Mouse (Mus musculus): ENCODE data around the gene Gadd45b. TPM values are rescaled to one million over a fixed set of nuclear protein-coding genes. Genes with fewer than 3 reads are reported as not detected.

The Gadd45b gene
- total RNA-seq, 4 experiments from 2014 or later: 13.8 to 24.0 (median 20.6) TPM

DNA sequence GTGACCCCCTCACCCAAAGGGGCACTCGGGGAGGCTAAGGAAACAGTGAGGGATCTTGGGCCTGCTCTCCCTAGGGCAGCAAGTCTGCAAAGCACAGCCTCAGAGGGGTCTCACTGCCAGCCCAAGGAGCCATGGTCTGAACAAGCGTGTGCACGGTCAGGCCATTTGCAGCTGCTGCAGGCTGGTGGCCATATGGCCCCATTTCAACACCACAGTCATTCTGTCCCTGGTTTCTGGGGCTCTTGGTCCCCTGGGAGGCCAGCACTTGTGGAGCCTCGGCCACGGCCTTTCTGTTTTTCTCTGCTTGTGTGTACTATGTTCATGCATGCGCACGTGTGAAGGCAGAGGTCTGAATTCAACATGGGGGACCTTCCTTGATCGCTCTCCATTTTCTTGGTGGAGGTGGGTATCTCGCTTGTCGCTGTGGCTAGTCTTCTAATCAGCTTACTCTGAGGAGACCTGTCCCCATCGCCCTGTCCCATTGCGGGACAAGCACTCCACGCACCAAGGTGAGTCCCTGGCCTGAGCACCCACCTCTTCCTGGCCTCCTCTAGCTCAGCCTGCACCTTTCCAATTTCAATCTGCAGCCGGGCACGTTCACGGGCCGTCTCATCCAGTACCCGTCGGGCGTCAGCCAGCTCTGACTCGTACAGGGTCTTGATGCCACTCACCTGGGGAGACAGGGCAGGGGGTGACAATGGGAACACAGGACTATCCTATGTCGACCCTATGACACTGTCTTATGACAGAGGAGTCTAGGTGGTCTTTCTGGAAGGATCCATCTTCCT lies 20.3 kb upstream of the Gadd45b start:
- DNase-seq (ENCODE audit: low spot score in 2 of 2): no peak

DNA sequence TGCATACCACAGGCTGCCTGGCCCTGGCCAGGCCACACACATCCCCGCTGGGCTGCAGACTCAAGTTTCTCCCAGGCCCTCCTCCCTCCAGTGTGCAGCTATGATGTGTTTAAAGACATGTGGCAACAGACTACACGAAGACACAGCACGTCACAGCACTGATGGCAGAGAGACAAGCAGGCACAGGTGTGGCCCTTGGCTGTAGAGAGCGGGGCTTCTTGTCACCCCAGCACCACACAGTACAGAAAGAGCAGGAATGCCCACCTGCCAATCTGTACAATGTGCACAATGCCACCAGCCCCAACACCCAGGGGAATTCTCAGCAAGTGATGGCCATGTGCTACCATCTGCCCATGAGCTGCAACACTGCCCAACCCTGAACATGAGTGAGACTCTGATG lies 18.5 kb upstream of the Gadd45b start:
- no peak for DNase-seq (ENCODE audit: low spot score in 2 of 2)

DNA sequence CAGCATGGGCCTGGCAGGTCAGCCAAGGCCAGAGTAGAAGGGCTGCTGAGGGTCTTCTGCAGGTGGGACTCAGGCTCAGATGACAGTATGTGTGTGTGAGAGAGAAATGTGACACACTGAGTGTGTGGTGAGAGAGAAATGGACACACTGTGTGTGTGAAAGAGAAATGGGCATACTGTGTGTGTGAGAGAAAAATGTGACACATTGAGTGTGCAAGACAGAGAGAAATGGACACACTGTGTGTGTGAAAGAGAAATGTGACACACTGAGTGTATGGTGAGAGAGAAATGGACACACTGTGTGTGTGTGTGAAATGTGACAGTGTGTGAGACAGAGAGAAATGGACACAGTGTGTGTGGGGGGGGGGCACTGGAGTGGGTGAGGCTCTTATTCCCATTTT lies 18.0 kb upstream of the Gadd45b start:
- no peak for DNase-seq (ENCODE audit: low spot score in 2 of 2)

DNA sequence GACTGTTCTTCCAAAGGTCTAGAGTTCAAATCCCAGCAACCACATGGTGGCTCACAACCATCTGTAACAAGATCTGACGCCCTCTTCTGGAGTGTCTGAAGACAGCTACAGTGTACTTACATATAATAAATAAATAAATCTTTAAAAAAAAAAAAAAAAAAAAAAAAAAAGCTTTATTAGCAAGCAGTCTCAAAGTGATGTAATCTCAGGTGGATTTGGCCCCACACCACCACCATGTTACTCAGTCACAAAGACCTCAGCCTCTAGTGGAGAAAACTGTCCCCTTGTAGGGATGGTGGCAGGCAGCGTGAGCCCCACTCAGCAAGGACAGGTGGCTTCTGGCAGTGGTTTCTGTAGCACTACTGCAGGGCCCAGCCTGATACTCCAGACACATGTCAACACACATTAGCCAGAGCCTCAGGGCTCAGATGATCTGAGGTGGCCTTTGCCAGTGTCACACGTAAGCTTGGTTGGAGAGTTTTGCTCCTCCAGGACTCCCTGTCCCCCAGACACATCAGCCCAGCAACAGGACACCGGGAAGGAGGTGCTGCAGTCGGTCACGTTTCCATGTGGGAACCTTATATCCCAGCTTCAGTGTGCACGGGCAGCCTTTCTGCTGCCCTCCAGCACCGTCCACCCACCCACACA lies 16.4 kb upstream of the Gadd45b start:
- no peak for DNase-seq (ENCODE audit: low spot score in 2 of 2)

DNA sequence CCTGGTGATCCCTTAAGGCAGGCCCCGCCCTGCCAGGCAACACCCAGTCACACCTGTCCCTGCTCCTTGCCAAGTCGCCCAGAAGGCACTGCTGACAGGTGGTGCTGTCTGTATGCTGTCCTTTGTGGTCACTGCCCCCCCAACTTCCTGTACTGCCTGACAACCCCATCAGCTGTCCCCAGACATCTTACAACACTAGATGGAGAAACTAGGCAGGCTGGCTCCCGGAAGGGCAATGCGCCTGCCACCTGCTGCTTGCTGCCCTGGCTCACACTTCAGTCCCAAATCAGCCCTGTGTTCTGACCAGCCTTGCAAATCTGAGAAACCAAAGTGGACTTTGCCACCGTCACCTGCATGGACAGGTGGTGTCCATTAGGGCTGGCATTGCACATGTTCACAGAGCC lies 15.6 kb upstream of the Gadd45b start:
- DNase-seq (ENCODE audit: low spot score in 2 of 2): no peak

DNA sequence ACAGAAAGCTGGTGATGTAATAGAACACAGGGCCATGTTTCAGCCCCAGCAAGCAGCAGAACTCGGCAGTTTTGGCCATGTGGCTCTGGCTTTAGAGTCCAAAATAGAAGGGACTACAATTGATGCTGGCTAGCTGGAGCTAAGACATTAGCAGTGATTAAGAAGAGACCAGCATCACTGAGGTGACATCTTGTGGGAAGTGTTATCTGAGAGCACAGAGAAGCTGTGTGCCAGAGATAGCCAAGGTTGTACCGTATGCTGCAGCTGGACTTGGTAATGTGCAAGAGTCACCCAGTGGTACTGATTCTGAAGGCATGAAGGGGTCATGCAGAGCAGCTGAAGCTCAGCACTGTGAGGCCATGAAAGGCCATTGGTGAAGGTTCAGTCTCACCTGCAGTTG lies 14.6 kb upstream of the Gadd45b start:
- no peak for DNase-seq (ENCODE audit: low spot score in 2 of 2)

DNA sequence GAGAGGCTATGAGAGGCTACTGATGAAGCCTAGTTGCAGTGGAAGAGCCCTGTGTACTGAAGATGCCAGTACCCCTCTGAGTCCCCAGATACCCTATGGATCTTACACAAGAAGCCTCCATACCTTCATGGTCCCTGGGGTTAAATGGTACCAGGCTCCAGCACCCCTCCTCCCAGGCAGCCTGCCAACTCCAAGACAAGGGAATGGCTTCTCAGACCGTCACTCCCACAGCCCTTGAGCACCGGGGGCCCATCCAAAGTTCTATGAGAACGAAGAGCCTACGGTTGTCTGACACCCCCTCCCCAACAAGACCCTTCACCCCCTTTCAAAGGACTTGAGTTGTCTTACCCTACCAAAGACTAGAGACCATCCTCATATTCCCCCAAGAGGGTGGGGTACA lies 14.1 kb upstream of the Gadd45b start:
- DNase-seq (ENCODE audit: low spot score in 2 of 2): no peak

DNA sequence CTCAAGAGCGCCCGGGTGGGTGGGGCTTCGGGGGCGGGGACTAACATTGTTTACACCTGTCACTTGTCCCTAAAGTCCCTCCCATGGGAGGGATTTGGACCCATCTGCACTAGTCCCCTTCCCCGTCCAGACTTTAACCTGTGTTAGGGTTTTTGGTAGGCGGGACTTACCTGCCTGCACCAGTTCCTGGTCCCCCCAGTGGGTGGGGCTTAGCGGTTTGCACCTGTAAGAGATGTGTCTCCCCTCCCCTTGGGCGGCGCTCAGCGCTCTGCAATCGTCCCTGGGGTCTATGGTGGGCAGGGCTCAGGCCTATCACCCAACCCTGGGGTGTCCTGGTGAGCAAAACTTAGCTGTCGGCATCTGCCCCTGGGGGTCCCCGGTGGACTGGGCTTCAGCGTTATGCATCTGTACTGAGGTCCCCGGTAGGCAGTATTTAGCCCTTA lies 12.5 kb upstream of the Gadd45b start:
- DNase-seq (ENCODE audit: low spot score in 2 of 2): no peak

DNA sequence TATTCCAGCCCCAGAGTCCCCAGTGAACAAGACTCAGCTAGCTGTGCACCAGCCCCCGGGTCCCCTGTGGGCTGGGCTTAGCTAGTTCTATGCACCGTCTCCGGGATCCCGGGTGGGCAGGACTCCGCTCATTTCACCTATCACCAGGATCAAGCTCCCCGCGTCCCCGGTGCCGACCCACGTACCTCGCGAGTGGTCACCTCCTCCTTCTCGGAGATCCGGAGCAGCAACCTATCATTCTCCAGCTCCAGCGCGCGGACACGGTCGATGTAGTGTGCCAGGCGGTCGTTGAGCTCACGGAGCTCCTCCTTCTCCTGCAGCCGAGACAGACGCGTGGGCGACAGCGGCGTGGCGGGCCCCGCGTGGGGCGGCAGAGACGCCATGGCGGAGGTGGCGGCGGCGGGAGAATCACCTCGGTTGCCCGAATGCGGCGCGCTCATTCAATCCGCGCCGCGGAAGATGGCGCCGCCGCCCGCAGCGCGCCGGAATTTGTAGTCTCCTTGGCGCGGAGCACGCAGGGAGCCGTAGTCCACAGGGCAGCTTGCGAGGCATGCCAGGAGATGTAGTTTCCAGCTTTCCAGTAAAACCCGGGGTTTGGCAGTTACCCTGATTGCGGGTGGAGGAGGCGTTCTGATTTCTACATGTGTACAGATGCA lies 12.0 kb upstream of the Gadd45b start, which contains the start of gene Lmnb2:
Gene Lmnb2, minus strand, starts transcription at position 467 of the 656 bp plus-strand sequence.
- peak; percentile 69 to 82 for DNase-seq (ENCODE audit: low spot score in 2 of 2)

DNA sequence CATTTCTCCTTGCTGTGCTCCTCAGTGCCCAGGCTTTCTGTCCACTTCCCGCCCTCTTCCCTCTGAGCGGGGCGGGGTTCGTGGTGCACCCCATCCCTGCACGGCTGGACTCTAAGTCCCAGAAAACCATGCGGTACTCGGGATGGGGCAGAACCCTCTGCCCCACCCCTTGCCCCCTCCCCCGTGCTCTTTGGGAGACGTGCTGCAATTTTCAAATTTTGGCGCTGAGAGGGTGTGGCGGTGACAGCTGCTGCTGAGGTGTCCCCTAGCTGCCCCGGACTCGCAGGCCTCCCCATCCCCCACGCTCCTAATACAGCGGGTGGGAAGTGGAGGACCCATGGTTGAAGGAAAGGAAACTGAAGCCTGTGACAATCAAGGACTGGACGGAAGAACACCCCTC lies 8.0 kb upstream of the Gadd45b start:
- DNase-seq (ENCODE audit: low spot score in 2 of 2): no peak

DNA sequence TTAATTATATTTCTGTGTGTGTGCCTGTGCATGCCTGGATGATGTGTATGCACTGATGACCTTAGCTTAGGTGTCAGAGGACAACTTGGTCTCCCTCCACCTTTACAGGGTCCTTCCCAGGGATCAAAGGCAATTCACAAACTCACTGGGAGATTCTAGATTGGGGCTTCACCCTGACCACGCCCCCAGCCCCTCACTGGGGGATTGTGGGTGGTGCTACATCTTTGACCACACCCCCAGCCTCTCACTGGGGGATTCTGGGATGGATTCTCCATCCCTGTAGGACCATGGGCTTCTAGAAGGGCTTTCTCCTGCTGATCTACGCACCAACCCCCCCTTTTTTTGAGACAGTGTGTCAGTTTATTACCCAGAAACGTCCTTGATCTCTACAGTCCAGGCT lies 4.4 kb upstream of the Gadd45b start:
- no peak for DNase-seq (ENCODE audit: low spot score in 2 of 2)

DNA sequence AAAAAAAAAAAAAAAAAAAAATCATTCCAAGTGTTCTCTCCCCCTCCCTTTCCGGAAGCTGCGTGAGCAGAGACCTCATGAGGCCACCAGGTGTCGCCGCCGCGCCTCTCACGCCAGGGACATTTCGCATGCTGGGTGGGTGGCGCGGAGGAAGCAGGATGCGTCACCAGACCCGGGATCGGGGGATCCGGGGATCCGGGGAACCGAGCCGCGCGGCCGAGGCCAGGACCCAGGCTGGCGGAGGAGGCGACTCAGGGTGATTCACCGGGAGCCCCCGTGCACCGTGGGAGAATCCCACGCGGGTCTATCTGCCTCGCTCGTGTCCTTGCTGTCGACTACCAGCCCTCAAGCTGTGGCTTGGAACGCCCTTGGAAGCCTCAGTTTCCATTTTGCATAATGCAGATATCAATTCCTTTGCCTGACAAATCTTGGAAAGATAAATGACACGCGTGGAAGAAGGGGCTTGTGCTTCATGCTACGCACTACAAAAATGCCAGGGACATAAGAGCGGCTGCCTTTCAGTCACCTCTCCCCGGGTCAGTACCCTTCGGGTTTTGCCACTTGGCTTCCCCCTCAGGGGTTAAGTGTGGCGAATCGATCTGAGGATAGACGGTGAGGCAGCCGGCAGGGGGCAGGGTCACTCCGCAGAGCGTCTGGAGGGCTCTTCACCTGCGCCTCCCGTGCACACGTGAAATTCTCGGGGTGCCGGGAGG lies 1.1 kb upstream of the Gadd45b start:
- peak; percentile 88 to 90 for DNase-seq (ENCODE audit: low spot score in 2 of 2)

DNA sequence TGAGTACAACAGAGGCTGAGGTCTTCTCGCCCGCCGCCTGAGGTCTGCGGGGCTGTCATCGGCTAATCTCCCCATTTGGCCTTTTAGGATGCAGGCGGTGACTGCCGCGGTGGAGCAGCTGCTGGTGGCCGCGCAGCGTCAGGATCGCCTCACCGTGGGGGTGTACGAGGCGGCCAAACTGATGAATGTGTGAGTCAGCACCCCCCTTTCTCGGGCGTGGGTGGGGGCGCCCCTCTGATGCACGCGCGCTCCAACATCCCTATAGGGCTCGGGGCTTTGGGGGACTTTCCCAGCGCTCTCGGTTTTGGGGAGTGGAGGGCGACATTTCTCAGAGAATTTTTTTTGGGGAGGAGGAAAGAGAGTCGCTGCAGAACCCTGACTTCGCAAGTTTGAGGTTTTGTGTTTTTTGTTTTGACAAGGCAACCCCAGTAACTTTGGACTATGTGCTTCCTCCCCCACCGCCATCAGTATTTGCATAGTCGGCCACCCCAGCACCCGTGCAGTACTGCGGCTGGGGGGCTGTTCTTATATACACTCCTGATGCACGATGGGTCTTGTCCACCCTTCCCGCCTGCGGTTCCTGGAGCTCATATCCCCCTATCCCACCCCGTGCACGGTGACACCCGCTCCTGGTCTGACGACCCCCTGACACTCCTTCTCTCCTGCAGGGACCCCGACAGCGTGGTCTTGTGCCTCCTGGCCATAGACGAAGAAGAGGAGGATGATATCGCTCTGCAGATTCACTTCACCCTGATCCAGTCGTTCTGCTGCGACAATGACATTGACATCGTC lies 684 bp downstream of the Gadd45b start:
- no peak for DNase-seq (ENCODE audit: low spot score in 2 of 2)

DNA sequence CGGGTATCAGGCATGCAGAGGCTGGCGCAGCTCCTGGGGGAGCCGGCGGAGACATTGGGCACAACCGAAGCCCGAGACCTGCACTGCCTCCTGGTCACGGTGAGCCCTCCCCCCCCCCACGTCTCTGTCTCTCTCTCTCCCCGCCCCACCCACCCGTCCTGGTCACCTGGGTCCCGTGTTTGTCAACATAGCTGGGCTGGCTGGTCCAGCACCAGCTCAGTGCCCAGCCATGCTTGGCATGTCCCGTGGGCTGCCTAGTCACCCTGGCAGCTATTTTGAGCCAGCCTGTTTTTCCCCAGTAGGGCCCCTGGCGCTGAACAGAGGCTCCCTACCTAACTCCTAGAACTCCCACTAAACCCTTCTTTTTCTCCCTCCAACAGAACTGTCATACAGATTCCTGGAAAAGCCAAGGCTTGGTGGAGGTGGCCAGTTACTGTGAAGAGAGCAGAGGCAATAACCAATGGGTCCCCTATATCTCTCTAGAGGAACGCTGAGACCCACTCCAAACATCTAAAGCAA lies 1.3 kb downstream of the Gadd45b start:
- no peak for DNase-seq (ENCODE audit: low spot score in 2 of 2)

DNA sequence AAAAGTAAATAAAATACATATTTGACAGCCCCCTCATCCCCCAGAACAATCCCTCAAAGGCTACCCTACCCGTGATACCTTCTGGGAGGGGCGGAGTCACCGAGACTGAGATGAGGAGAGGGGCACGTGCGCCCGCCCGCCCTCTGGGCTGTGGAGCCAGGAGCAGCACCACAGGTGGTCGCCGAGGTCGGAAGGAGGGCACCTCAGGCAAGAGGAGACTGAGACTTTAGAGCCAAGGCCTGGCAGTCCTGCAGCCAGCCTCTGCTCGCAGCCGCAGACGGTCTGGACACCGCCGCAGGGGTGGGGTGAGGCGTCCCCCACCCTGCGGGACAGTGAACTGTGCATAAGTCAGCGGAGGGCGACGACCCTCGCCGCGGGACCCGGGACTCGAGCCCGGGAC lies 1.8 kb downstream of the Gadd45b start:
- no peak for DNase-seq (ENCODE audit: low spot score in 2 of 2)

DNA sequence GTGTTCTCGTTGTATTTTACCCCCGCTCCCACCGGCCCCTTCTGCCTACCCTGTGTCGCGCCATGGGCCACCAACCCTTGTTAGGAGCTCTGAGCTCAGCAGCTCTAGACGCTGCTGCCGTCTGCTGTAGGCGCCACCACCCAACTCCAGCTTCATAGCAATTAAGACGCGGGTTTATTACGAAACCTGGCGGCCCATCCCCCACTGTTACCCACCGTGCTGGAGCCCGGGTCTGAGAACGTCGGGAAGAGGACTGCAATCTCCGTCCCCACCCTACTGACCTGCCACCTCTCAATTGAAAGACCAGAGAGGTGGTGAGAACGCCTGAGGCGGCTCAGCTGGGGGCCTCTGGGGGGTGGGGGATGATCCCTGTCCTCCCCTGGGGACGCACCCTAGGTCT lies 2.3 kb downstream of the Gadd45b start:
- no peak for DNase-seq (ENCODE audit: low spot score in 2 of 2)

DNA sequence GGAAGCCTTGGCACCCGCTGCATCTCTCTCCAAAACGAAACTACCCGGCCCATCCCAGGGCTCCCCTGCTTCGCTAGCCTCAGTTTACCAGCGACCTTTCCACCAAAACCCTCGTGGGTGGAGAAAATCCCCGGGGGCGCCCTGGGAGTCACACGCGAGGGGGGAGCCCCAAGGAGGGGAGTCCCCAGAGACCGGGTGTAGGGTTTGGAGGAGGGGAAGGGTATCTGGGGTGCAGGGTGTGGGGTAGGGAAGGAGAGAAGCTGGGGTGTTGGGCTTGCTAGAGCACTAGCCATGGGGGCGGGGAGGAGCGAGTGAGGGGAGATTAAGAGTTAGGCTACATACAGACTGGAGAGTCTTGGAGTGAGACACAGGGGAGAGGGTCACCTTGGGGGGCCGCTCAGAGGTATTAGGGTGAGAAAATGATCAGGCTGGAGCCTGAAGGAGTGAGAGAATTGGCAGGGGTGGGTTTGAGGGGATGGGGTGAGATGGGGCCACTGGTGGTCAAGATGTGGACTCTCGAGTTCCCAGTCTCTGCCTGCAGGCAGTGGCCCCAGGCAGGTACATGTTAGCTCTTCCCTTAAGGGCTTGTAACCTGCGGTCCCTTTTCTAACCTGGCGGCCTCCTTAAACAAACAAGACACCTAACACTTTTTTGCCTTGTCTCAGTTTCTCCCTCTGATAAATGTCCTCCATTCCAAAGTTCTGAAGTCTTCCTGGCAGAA lies 3.0 kb downstream of the Gadd45b start:
- DNase-seq (ENCODE audit: low spot score in 2 of 2): no peak

DNA sequence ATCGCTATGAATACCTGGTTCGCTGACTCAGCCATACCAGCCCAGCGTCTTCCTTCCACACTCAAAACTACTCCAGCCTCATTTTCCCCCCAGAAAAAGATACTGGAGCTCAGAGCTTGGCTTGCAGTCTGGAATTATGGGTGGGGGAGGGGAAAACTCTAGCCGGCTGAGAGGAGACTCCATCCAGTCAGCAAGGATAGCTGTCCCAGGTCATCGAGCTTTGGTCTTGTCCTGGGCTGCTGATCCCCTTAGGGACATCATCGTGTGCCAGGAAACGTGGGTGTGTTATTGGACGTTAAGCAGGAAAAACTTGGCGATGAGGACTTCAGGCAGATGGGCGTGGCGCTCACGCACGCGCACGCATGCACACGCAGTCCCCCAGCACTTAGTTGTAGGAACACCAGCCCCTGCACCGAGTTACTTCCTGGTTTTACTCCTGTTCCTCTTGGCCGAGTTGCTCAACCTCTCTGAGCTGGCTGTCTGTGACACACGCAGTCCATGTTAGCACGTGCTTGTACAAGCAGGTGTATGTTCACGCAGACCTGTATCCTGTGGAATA lies 3.6 kb downstream of the Gadd45b start:
- no peak for DNase-seq (ENCODE audit: low spot score in 2 of 2)

DNA sequence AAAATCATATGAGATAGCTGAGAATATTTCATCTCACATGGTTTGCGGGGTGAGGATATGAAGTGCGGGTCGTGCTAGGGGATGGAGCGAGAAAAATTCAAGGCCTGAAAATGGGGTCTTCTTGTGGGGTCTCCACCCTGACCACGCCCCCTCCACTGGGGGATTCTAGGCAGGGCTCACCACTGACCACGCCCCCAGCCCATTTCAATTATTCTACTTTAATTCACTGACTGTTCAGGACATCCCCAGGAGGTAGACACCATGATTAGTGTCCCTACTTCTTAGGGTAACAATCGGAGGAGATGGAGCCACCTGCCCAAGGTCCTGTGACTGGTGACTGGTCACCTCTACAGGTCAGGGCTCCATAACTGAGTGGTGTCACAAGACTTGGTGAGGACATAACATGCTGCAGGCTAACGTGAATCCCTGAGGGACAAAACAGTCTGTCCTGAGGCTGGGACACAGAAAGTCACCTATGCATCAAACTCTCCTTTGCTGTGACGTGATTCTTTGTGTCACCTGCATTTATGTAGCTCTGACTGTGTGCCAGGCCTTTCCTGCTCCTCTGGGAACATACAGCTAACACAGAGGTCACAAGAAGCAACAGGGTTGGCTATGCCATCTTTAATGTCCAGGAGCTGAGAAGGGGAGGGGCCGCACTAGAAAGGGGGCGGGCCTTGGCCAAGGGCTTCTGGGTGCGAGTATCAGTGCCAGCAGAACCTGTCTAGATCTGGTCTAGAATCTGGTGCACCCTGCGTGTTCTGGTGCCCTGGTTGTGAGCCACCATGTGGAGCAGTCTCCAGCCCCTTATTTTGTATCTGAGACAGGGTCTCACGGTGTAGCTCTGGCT lies 4.5 kb downstream of the Gadd45b start:
- DNase-seq (ENCODE audit: low spot score in 2 of 2): no peak

All from left cerebral cortex, adult 8-10 months (tissue).